Mouse (Mus musculus): ENCODE measurements around the gene Ada.

Gene Ada

GRCm38 (mm10) chr2:163732021-163732420 is 18.0 kb downstream of the Ada start:
- DNase-seq (ENCODE audit: low read depth): no peak

GRCm38 (mm10) chr2:163728300-163728699 is 21.7 kb downstream of the Ada start:
- no peak for DNase-seq (ENCODE audit: low read depth)

- DNase-seq (ENCODE audit: low read depth): no peak
Observed at GRCm38 (mm10) chr2:163726766-163727393, 23.2 kb downstream of the Ada start.

- DNase-seq (ENCODE audit: low read depth): no peak
Observed at GRCm38 (mm10) chr2:163722550-163722949, 27.5 kb downstream of the Ada start.

GRCm38 (mm10) chr2:163719616-163720015 is 30.4 kb downstream of the Ada start:
- no peak for DNase-seq (ENCODE audit: low read depth)

GRCm38 (mm10) chr2:163718951-163719603 is 31.0 kb downstream of the Ada start:
- DNase-seq (ENCODE audit: low read depth): peak; percentile 69

GRCm38 (mm10) chr2:163718526-163718925 is 31.5 kb downstream of the Ada start:
- DNase-seq (ENCODE audit: low read depth): no peak

- DNase-seq (ENCODE audit: low read depth): no peak
Observed at GRCm38 (mm10) chr2:163716853-163717252, 33.2 kb downstream of the Ada start.

- no peak for DNase-seq (ENCODE audit: low read depth)
Observed at GRCm38 (mm10) chr2:163716448-163716847, 33.6 kb downstream of the Ada start.

GRCm38 (mm10) chr2:163713340-163713739 is 36.7 kb downstream of the Ada start:
- DNase-seq (ENCODE audit: low read depth): no peak

- DNase-seq (ENCODE audit: low read depth): no peak
Observed at GRCm38 (mm10) chr2:163712874-163713273, 37.2 kb downstream of the Ada start.

- DNase-seq (ENCODE audit: low read depth): no peak
Observed at GRCm38 (mm10) chr2:163712473-163712872, 37.6 kb downstream of the Ada start.

- no peak for DNase-seq (ENCODE audit: low read depth)
Observed at GRCm38 (mm10) chr2:163711368-163711868, 38.6 kb downstream of the Ada start.

- DNase-seq (ENCODE audit: low read depth): no peak
Observed at GRCm38 (mm10) chr2:163710606-163711159, 39.4 kb downstream of the Ada start.

GRCm38 (mm10) chr2:163710000-163710399 is 40.0 kb downstream of the Ada start:
- DNase-seq (ENCODE audit: low read depth): no peak

GRCm38 (mm10) chr2:163708763-163709250 is 41.2 kb downstream of the Ada start:
- DNase-seq (ENCODE audit: low read depth): no peak

- DNase-seq (ENCODE audit: low read depth): no peak
Observed at GRCm38 (mm10) chr2:163708321-163708720, 41.7 kb downstream of the Ada start.

- no peak for DNase-seq (ENCODE audit: low read depth)
Observed at GRCm38 (mm10) chr2:163703599-163704260, 46.3 kb downstream of the Ada start.

- no peak for DNase-seq (ENCODE audit: low read depth)
Observed at GRCm38 (mm10) chr2:163702921-163703320, 47.1 kb downstream of the Ada start.

GRCm38 (mm10) chr2:163702431-163702830 is 47.6 kb downstream of the Ada start:
- no peak for DNase-seq (ENCODE audit: low read depth)

GRCm38 (mm10) chr2:163699078-163699780 is 50.8 kb downstream of the Ada start:
- DNase-seq (ENCODE audit: low read depth): no peak
